Mouse (Mus musculus) erythroblast, embryonic 14.5 days (primary cell): Measurements from ENCODE around the gene Pfkfb4.

Source experiments
- GATA1 ChIP-seq: IDR thresholded peaks from 2 replicates; pipeline ENCODE4 v1.6.1; 2012; ENCODE audit warnings: low read length, inconsistent platforms, mixed read lengths
- TAL1 ChIP-seq: IDR thresholded peaks from 3 replicates; pipeline ENCODE4 v1.6.1; 2012; ENCODE audit warnings: low read length, inconsistent platforms, mixed read lengths

- no peak for TF ChIP-seq TAL1
- TF ChIP-seq GATA1: no peak
Measured at GRCm38 (mm10) chr9:109038901-109039364, 47.4 kb downstream of the Pfkfb4 start.
